Mouse (Mus musculus): ENCODE measurements around the gene Slco1a1.
"Not testable (repeated sequence)": the region's sequence is repeated elsewhere in the genome, so short reads cannot be mapped to it uniquely, and the experiment has no call there.

The Slco1a1 gene

DNA sequence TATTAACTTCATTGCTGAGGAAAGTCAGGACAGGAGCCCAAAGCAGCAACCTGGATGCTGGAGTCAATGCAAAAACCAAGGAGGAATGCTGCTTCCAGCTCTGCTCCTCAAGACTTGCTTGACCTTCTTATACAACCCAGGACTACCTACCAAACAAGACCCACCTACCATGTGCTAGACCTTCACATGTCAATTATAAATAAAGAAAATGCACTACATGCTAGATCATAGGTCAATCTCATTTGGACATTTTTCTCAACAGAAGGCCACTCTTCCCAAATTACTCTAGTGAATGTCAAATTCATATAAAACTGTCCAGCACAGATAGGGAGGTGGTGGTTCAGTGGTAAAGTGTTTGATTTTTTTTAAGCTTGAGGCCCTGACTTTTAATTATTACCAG lies at the start of gene Slco1a1:
Slco1a1 (minus strand) TSS at position 101 of the 400 bp plus-strand sequence.
- DNase-seq = no peak

DNA sequence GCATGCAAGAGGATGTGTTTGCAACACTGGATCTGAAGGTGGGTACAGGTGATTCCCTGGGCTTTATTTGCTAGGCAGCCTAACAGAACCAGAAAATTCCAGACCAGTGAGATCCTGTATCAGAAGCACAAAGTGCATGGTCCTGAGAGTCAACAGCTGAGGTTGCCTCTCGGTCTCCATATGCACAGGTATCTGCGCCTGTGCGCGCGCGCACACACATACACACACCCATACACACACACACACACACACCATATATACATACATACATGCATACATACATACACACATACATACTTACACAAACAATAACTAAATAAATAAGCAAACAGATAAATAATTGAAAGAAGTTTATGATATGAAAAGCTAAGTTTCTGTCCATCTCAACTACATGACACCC lies 40.0 kb upstream of the Slco1a1 start:
- no peak for DNase-seq

DNA sequence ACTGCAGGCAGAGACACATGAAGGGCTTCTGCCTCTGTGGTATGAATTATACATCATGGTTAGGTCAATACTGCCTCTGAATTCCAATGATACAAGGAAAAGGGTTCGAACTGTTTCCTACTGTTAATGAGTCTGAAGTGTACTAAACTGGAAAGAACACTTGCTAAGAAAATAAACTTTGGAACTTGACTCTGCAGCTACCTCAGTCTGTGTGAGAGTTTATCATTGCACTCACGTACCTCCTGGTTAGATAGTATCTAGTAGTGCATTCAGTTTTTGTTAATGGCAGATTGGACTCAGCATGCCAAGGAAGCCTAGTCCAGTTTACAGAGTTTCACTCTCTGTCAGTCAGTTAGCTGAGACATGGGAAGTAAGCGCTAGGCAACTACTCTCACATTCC lies 37.9 kb upstream of the Slco1a1 start:
- DNase-seq = no peak

- no peak for DNase-seq
Observed at GRCm38 (mm10) chr6:141962420-141962819, 15.7 kb upstream of the Slco1a1 start.

GRCm38 (mm10) chr6:141961861-141962260 lies 15.1 kb upstream of the Slco1a1 start:
- no peak for DNase-seq

DNA sequence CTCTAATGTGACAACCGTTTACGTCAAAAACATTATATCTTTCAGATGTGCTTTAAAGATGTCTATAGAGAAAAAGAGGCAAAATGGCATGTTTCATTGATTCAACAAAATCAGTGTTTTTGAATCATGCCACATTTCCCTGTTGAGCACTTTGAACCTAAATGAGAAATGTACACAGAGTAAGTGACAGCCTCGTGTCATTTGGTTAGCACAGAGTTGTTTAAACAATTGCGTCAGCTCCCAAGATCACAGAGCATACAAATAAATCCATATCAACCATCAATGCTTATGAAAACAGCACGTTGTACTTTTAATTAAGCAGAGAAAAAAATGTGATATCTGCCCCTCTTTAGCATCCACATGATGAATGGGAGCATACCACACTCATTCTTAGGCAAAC lies 13.7 kb upstream of the Slco1a1 start:
- no peak for DNase-seq

DNA sequence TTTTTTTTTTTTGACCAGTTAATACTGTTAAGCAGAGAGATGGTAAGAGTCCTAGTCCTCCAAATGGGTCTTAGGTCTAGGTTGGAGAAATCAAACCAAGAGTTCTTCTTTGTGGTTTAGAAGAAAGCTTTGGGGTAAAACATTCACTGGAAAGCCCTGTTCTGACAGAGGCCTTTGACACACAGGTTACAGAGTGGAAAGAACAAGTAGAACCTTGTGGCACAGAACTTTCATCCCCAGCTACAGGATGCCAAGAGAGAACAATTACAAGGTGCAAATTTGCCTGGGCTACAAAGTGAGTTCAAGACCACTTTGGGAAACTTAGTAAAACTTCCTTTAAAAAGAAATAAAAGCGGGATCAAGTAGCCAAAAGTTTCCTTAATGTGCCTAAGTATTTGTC lies 6.3 kb downstream of the Slco1a1 start:
- DNase-seq = no peak

DNA sequence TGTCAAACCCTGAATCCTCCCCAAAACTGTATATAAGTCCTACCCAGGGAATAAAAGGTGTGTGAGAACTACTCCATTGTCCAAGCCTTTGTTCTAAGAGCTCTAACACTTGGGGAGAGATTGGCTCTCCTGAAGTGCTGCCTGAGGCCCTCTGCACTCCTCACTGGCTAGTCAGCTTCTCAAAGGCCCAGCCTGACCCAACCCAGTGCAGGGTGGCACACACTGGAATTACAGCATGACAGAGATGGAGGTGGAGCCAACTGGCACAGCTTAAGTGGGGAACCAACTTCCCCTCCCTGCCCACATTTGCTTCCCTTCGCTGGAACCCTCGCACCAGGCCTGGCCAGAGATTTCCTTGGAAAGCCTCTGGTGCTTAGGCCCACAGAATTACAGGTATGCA lies 48.6 kb downstream of the Slco1a1 start:
- no peak for DNase-seq

GRCm38 (mm10) chr6:141889723-141890122 lies 57.0 kb downstream of the Slco1a1 start:
- DNase-seq = no peak

DNA sequence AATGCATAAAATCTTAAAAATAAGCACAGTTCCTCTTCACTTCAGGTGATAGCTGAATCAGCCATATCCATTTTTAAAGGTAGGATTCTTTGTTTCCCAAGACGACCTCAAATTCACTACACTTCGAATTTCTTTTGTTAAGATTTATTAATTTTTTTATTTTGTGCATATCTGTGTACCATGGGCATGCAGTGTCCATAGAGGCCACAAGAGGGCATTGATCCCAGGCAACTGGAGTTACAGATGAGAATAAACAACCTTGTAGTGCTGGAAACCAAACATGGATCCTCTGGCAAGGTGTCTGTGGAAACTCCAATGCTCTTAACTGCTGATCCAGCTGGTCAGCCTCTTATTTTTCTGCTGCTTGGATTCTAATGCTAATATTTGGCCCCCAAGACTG lies 58.5 kb downstream of the Slco1a1 start:
- no peak for DNase-seq

DNA sequence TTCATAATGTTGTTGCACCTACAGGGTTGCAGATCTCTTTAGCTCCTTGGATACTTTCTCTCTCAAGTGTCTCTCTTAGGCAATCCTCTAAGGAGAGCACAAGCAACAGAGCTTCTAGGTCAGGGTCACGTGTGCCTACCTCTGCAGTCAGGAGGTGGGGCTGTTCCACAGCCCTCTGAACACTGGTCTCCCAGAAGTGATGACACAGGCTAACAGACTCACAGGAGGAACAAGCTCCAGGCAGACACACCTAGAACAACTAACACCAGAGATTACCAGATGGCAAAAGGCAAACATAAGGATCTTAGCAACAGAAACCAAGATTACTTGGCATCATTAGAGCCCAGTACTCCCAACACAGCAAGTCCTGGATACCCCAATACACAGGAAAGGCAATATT lies 64.2 kb downstream of the Slco1a1 start:
- no peak for DNase-seq

DNA sequence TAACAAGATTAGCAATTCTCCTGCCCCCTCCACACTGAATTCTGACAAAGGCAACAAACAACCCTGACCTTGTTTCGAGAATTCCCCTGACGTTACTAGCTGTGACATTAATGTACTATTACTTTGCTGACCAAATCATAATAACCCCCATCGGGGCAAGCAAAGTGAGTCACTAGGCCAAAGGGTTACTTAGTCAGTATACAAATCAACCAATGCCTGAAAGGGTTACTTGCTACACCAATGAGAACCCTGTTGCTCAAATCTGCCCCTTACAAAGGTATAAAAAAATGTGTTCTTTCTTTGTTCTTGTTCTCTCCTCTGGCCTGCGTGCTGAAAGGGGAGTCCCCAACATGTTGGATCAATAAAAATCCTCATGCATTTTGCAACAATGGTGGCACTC lies 71.0 kb downstream of the Slco1a1 start:
- DNase-seq = not testable (repeated sequence)

DNA sequence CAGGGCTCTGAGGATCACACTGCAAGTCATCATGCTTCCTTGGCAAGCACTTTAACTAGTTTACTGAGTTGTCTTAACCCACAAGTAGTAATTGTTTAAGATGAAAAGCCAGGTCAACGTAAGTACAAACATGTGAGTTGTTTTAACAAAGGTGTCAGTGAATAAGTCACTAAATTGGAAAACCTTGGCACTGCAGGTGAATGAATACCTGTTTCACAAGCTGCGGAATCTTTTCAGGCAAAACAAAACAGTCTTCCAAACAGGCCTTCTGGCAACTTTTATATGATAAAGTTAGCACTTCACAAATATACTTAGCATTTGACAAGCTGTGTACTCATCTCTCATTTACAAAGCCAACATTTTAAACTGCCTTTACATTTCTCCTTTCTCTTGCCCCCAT lies 75.1 kb downstream of the Slco1a1 start:
- no peak for DNase-seq

DNA sequence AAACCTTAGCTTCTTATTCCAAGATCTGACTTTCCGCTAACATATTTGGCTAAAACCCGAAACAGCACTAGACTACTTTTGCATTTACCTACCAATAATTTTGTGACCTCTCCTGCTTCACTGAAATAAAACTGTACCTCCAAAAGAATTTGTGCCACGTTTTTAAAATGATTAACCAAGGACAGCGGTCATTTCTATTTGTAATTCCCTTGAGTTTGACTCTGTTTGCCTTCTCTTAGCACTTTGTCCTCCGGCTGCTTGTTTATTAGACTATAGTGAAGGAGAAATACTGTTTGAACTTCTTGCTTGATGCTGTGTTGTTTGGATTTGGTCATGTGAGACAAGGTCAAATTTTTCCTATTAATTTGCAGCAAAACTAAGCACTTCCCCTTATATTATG lies 78.0 kb downstream of the Slco1a1 start:
- no peak for DNase-seq

DNA sequence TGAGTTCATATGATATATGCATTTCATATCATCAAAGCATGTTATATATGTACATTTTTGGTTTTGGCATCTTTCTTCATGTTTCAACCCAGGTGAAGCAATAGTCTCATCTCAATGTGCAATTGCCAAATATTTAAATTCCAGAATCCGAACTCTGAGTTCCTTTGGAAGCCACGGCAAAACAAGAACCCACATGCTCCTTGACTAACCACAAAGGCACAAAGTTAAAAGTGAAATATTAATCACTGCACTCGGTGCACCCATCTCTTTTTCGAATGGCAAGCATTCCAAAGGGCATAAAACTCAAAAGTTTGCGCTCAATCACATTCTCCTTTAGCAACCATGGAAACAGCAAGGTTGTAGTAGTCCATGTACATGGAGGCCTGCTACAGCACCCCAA lies 80.7 kb downstream of the Slco1a1 start:
- no peak for DNase-seq

DNA sequence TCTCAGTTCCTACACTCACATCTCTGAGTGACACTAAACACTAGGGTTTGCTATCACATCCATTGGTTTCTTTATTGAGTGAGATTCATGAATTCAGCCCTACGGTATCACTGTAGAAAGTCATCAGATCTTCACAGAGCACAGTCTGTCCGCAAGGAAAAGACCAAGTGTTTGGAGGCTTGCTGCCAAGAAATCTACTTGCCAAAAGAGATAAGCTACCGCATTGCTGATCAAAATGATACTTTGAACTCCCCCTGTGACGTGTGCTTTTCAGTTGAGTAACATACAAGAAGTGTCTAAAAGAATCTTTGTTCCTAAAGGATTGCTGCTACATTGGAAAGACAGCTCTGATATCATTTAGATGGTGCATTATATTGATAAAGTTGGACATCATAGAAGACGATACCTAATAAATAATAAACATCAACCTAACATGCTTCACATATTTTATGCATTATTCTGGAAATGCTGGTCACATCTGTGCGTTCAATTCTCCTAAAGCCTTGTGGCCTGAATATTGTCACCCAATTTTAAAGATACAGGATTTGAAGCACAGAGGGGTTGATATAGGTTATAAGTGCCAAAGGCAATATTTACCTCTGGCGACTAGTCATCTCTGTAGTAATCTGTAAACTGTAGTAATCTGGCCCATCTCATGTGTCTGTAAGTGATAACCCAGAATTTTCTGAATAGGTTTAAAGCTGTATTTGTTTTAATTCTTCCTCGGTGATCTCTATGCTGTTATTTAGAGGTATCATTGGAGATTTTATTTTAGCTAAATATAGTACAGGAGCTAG lies 88.8 kb downstream of the Slco1a1 start:
- no peak for DNase-seq
